Mouse (Mus musculus) thymus, adult 2 months (tissue): Measurements from ENCODE around the gene Etv3. TPM values are rescaled to one million over a fixed set of nuclear protein-coding genes. Genes with fewer than 3 reads are reported as not detected.

Experiments
- DNase-seq: peaks from one replicate; pipeline ENCODE4 v3.0.0; 2021
- H3K27ac ChIP-seq: fragments of 200-500 bp; 2 replicates; pipeline ENCODE4 v1.5.1; 2012; ENCODE audit warnings: low read length, control low read depth; ENCODE audit not compliant: control insufficient read depth, insufficient read depth
- H3K27me3 ChIP-seq: fragments of 200-500 bp; 2 replicates; pipeline ENCODE4 v1.6.1; 2012; ENCODE audit warnings: mild to moderate bottlenecking, low read length, moderate library complexity, mixed read lengths; ENCODE audit not compliant: control insufficient read depth, insufficient read depth
- H3K36me3 ChIP-seq: fragments of 200-500 bp; 2 replicates; pipeline ENCODE4 v1.6.1; 2012; ENCODE audit warnings: mild to moderate bottlenecking, low read length, moderate library complexity; ENCODE audit not compliant: control insufficient read depth, insufficient read depth
- H3K4me1 ChIP-seq: fragments of 200-500 bp; replicated peaks from 2 replicates; pipeline ENCODE4 v1.6.1; 2012; ENCODE audit warnings: low read length; ENCODE audit not compliant: control insufficient read depth, insufficient read depth
- H3K4me3 ChIP-seq: fragments of 200-500 bp; 2 replicates; pipeline ENCODE4 v1.5.1; 2012; ENCODE audit warnings: mild to moderate bottlenecking, low read length, control low read depth, moderate library complexity; ENCODE audit not compliant: control insufficient read depth, insufficient read depth
- CTCF ChIP-seq: fragments of 200-500 bp; IDR thresholded peaks from 2 replicates; pipeline ENCODE4 v1.5.1; 2012; ENCODE audit warnings: mild to moderate bottlenecking, control low read depth, low read length, moderate library complexity, borderline replicate concordance; ENCODE audit not compliant: control insufficient read depth, poor library complexity, insufficient read depth; ENCODE audit errors: extremely low read depth
- POLR2A ChIP-seq: fragments of 200-500 bp; IDR thresholded peaks from 2 replicates; pipeline ENCODE4 v1.6.1; 2012; ENCODE audit warnings: mild to moderate bottlenecking, low read length, control low read depth, moderate library complexity; ENCODE audit not compliant: control insufficient read depth, poor library complexity, insufficient read depth; ENCODE audit errors: extremely low read depth
- WGBS: fragments of 180-500 bp; shearing (Covaris S2); methylation state at CpG from one replicate; pipeline ENCODE4 v1.1.7; 2018; 5-methylcytosine and 5-hydroxymethylcytosine counted together
- polyA plus RNA-seq: library from polyadenylated mRNA; depleted of rRNA; stranded (reverse); fragments of >200 nt; gene quantifications from 2 replicates; pipeline ENCODE4 v1.2.3, GENCODE M21; 2012

The Etv3 gene
- polyA plus RNA-seq, 1 experiment, result 38.4 TPM

GRCm38 (mm10) chr3:87506456-87507416 is 18.5 kb upstream of the Etv3 start:
- Histone ChIP-seq H3K4me1 (peaks cover 1% of the 10 kb centered on the region; the same call in 1 of the 2 replicates), H3K36me3 (no peaks in the 10 kb centered on the region), H3K4me3 (no peak overlapping the region), H3K27me3 (no peaks in the 10 kb centered on the region), H3K27ac (no peak overlapping the region)
- TF ChIP-seq POLR2A (no peak), CTCF (no peak)
- no peak for DNase-seq
- WGBS, result 58% methylated on average over 12 of the region's 12 CpGs

GRCm38 (mm10) chr3:87508205-87508901 is 16.9 kb upstream of the Etv3 start:
- no peaks in the 10 kb centered on the region for H3K36me3 ChIP-seq
- no peak overlapping the region for H3K27ac ChIP-seq
- H3K4me3 ChIP-seq, result no peak overlapping the region
- peak; percentile 84 for DNase-seq
- TF ChIP-seq CTCF (peak; percentile 19; the same call in 1 of the 2 replicates), POLR2A (no peak)
- 44% methylated on average over 17 of the region's 17 CpGs for WGBS
- H3K4me1 ChIP-seq, result peaks cover 12% of the 10 kb centered on the region
- no peaks in the 10 kb centered on the region for H3K27me3 ChIP-seq

GRCm38 (mm10) chr3:87509061-87509460 is 16.1 kb upstream of the Etv3 start:
- Histone ChIP-seq H3K27me3 (no peaks in the 10 kb centered on the region), H3K36me3 (no peaks in the 10 kb centered on the region), H3K4me3 (no peak overlapping the region), H3K27ac (no peak overlapping the region), H3K4me1 (peaks cover 12% of the 10 kb centered on the region)
- no peak for TF ChIP-seq CTCF
- no peak for TF ChIP-seq POLR2A
- 39% methylated on average over 4 of the region's 4 CpGs for WGBS
- no peak for DNase-seq

- Histone ChIP-seq H3K27me3 (no peaks in the 10 kb centered on the region), H3K27ac (no peak overlapping the region), H3K4me1 (peaks cover 14% of the 10 kb centered on the region), H3K4me3 (no peak overlapping the region), H3K36me3 (no peaks in the 10 kb centered on the region)
- 95% methylated on average over 9 of the region's 9 CpGs for WGBS
- DNase-seq, result no peak
- TF ChIP-seq POLR2A (no peak), CTCF (no peak)
Observed at GRCm38 (mm10) chr3:87510832-87511231, 14.4 kb upstream of the Etv3 start.

- Histone ChIP-seq H3K4me3 (no peak overlapping the region), H3K27ac (no peak overlapping the region), H3K4me1 (peaks cover 14% of the 10 kb centered on the region), H3K27me3 (no peaks in the 10 kb centered on the region), H3K36me3 (no peaks in the 10 kb centered on the region)
- WGBS, result 17% methylated on average over 16 of the region's 16 CpGs
- TF ChIP-seq POLR2A (no peak), CTCF (no peak)
- DNase-seq, result peak; percentile 18
Observed at GRCm38 (mm10) chr3:87511971-87512765, 13.0 kb upstream of the Etv3 start.

GRCm38 (mm10) chr3:87515567-87516081 is 9.6 kb upstream of the Etv3 start:
- TF ChIP-seq CTCF, result no peak
- no peak for TF ChIP-seq POLR2A
- no peaks in the 10 kb centered on the region for H3K36me3 ChIP-seq
- peaks cover 14% of the 10 kb centered on the region for H3K4me1 ChIP-seq
- WGBS, result 53% methylated on average over 13 of the region's 13 CpGs
- H3K4me3 ChIP-seq, result no peak overlapping the region
- H3K27ac ChIP-seq, result no peak overlapping the region
- DNase-seq, result no peak
- H3K27me3 ChIP-seq, result no peaks in the 10 kb centered on the region
